Mouse (Mus musculus): ENCODE measurements around the gene Nell2. TPM values are rescaled to one million over a fixed set of nuclear protein-coding genes. Genes with fewer than 3 reads are reported as not detected.
"Not testable (repeated sequence)": the region's sequence is repeated elsewhere in the genome, so short reads cannot be mapped to it uniquely, and the experiment has no call there.

The Nell2 gene
- polyA plus RNA-seq, 1 experiment from 2014 or later, result 247 TPM

GRCm38 (mm10) chr15:95245516-95245915 is 282.8 kb downstream of the Nell2 start:
- Histone ChIP-seq H3K4me3 (replicated peaks; ENCODE audit: low read length) (no peak overlapping the region), H3K9me3 (ENCODE audit: control insufficient read depth, low read length) (no peaks in the 10 kb centered on the region)
- WGBS, result 95% methylated on average over 11 of the region's 11 CpGs

DNA sequence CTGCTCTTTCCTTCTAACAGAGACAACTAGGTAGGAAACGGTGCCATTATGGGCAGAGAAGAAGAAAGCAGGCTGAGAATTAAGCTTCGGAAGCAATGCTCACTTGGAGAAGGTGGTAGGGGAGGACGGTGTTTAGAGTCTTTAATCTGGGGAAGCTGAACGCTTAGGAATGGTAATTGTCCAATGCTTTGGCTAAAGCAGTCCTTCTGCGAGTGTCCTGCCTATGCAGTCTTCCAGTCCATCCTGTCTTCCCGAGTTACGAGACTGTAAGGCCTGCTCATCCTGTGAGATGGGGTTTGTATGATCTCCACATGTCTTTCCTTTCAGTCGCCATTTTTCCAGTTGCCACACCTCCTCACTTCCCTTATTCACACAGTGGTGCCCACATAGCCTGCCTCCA is 284.5 kb downstream of the Nell2 start:
- no peak overlapping the region for H3K4me2 ChIP-seq (ENCODE audit: low read length)
- no peaks in the 10 kb centered on the region for H3K36me3 ChIP-seq (ENCODE audit: control insufficient read depth, insufficient read depth)
- 46% methylated on average over 8 of the region's 8 CpGs for whole genome bisulfite sequencing
- H3K9me3 ChIP-seq (ENCODE audit: control insufficient read depth, low read length), result no peaks in the 10 kb centered on the region
- H3K27me3 ChIP-seq (replicated peaks; ENCODE audit: control insufficient read depth, insufficient read depth, low read length), result no peaks in the 10 kb centered on the region
- H3K9ac ChIP-seq (replicated peaks; ENCODE audit: low read depth, low read length), result no peak overlapping the region
- H3K4me1 ChIP-seq (replicated peaks; ENCODE audit: control insufficient read depth, insufficient read depth, low read length), result peaks cover 3% of the 10 kb centered on the region; the same call in 1 of the 2 replicates
- no peak overlapping the region for H3K27ac ChIP-seq (ENCODE audit: low read length)
- no peak overlapping the region for H3K4me3 ChIP-seq (replicated peaks; ENCODE audit: low read length)
- no peak for ATAC-seq

More at GRCm38 (mm10) chr15:95245516-95245915, 282.8 kb downstream of the Nell2 start:
- peaks cover 3% of the 10 kb centered on the region; the same call in 1 of the 2 replicates for H3K4me1 ChIP-seq (replicated peaks; ENCODE audit: control insufficient read depth, insufficient read depth, low read length)
- no peak for ATAC-seq
- H3K27me3 ChIP-seq (replicated peaks; ENCODE audit: control insufficient read depth, insufficient read depth, low read length), result no peaks in the 10 kb centered on the region
- H3K36me3 ChIP-seq (ENCODE audit: control insufficient read depth, insufficient read depth), result no peaks in the 10 kb centered on the region
- H3K9ac ChIP-seq (replicated peaks; ENCODE audit: low read depth, low read length), result no peak overlapping the region
- H3K27ac ChIP-seq (ENCODE audit: low read length), result no peak overlapping the region
- H3K4me2 ChIP-seq (ENCODE audit: low read length), result no peak overlapping the region

- 56% methylated on average over 3 of the region's 3 CpGs for WGBS
- ATAC-seq, result no peak
- Histone ChIP-seq H3K9ac (replicated peaks; ENCODE audit: low read depth, low read length) (no peak overlapping the region), H3K4me1 (replicated peaks; ENCODE audit: control insufficient read depth, insufficient read depth, low read length) (peaks cover 5% of the 10 kb centered on the region; the same call in 1 of the 2 replicates), H3K4me2 (ENCODE audit: low read length) (no peak overlapping the region), H3K27ac (ENCODE audit: low read length) (no peak overlapping the region), H3K27me3 (replicated peaks; ENCODE audit: control insufficient read depth, insufficient read depth, low read length) (no peaks in the 10 kb centered on the region), H3K36me3 (ENCODE audit: control insufficient read depth, insufficient read depth) (no peaks in the 10 kb centered on the region), H3K4me3 (replicated peaks; ENCODE audit: low read length) (no peak overlapping the region), H3K9me3 (ENCODE audit: control insufficient read depth, low read length) (no peaks in the 10 kb centered on the region)
These were observed 287.2 kb downstream of the Nell2 start for GRCm38 (mm10) chr15:95241161-95241560.

DNA sequence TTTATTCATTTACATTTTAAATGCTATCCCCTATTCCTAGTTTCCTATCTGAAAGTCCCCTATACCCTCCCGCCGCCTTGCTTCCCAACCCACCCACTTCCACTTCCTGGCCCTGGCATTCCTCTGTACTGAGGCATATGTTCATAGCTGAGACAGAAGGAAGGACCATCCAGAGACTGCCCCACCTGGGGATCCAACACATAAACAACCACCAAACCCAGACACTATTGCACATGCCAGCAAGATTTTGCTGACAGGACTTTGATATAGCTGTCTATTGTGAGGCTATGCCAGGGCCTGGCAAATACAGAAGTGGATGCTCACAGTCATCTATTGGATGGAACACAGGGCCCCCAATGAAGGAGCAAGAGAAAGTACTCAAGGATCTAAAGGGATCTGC is 291.3 kb downstream of the Nell2 start:
- not testable (repeated sequence) for H3K4me3 ChIP-seq (replicated peaks; ENCODE audit: low read length); H3K4me1 ChIP-seq (replicated peaks; ENCODE audit: control insufficient read depth, insufficient read depth, low read length); H3K27ac ChIP-seq (ENCODE audit: low read length); H3K27me3 ChIP-seq (replicated peaks; ENCODE audit: control insufficient read depth, insufficient read depth, low read length); H3K9ac ChIP-seq (replicated peaks; ENCODE audit: low read depth, low read length); H3K9me3 ChIP-seq (ENCODE audit: control insufficient read depth, low read length); H3K36me3 ChIP-seq (ENCODE audit: control insufficient read depth, insufficient read depth); H3K4me2 ChIP-seq (ENCODE audit: low read length); ATAC-seq
- WGBS, result 82% methylated on average over 2 of the region's 2 CpGs

DNA sequence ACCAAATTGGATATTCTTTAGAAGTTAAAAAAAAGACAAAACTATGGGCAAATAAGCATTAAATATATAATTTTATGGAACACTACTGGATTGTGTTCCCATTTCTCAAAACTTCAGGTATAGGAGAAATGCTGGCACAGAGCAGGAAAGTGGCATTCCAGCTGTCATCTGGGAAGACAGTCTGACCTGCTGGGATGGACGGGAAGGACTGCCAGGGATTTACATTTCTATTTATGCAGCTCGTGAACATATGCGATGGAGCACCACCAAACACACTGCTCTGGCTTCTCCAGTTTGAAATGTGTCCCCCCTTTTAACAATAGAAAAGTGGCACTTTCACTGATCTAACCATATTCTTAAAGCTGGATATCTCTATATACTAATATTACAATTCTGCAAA is 291.9 kb downstream of the Nell2 start:
- WGBS, result 56% methylated on average over 3 of the region's 3 CpGs
- Histone ChIP-seq H3K4me1 (replicated peaks; ENCODE audit: control insufficient read depth, insufficient read depth, low read length) (peaks cover 5% of the 10 kb centered on the region; the same call in 1 of the 2 replicates), H3K9me3 (ENCODE audit: control insufficient read depth, low read length) (no peaks in the 10 kb centered on the region), H3K27ac (ENCODE audit: low read length) (no peak overlapping the region), H3K36me3 (ENCODE audit: control insufficient read depth, insufficient read depth) (no peaks in the 10 kb centered on the region), H3K4me3 (replicated peaks; ENCODE audit: low read length) (no peak overlapping the region), H3K4me2 (ENCODE audit: low read length) (no peak overlapping the region), H3K27me3 (replicated peaks; ENCODE audit: control insufficient read depth, insufficient read depth, low read length) (no peaks in the 10 kb centered on the region), H3K9ac (replicated peaks; ENCODE audit: low read depth, low read length) (no peak overlapping the region)
- no peak for ATAC-seq

DNA sequence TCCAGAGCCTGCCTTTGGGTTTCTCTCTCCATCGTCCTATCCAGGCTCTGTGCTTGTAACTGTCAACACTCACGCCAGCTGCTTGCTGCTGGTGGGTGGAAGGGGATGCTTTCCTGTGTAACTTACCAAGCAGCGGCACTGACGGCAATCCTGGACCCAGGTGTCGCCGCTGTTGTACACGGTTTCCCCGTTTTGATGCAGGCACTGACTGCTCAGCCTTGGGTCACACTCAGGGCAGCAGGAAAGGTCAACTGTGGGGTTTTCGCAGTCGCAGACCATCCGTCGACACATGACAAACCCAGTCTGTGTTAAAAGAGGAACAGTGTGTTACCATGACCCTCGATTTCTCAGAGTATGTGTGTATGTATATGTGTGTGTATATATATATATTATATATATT is 297.2 kb downstream of the Nell2 start:
- no peak overlapping the region for H3K27ac ChIP-seq (ENCODE audit: low read length)
- H3K4me2 ChIP-seq (ENCODE audit: low read length), result no peak overlapping the region
- no peak for ATAC-seq
- peaks cover 5% of the 10 kb centered on the region for H3K36me3 ChIP-seq (ENCODE audit: control insufficient read depth, insufficient read depth)
- no peaks in the 10 kb centered on the region for H3K27me3 ChIP-seq (replicated peaks; ENCODE audit: control insufficient read depth, insufficient read depth, low read length)
- no peaks in the 10 kb centered on the region for H3K9me3 ChIP-seq (ENCODE audit: control insufficient read depth, low read length)
- H3K4me3 ChIP-seq (replicated peaks; ENCODE audit: low read length), result no peak overlapping the region
- WGBS, result 94% methylated on average over 13 of the region's 13 CpGs
- no peak overlapping the region for H3K9ac ChIP-seq (replicated peaks; ENCODE audit: low read depth, low read length)
- H3K4me1 ChIP-seq (replicated peaks; ENCODE audit: control insufficient read depth, insufficient read depth, low read length), result no peaks in the 10 kb centered on the region

DNA sequence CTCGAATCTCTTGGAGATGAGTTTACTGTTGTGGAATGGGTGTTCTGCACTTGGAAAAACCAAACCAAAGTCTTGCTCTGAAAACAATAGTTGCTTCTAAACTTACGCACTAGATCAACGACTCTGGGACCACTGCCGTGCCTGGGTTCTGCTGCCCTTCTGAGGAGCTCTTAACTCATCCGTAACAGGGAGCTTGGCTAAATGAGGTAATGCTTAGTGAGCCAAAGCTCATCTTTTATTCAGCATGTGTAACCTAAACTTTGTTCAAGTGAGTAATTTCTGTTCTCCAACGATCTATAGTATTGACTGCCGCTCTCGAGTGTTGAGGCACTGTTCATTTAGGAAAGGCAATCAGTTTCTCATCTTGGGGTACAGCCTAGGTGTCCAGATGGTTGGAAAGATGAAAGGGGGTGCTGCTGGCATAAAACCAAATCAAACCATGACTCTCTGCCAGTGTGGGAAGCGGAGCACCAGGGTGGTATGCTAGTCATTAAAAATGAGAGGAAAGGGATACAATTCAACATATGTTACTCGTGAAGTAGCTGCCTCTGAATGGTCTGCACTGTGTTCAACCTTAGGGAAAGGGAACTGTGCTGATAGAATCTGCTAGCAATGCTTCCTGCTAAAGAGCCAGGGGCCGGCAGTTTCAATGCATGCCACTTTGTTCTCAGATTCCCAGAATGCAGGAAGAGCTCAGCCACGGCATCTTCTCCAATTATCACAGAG is 311.6 kb downstream of the Nell2 start:
- H3K4me2 ChIP-seq (ENCODE audit: low read length), result no peak overlapping the region
- peak; percentile 90 for ATAC-seq
- H3K36me3 ChIP-seq (ENCODE audit: control insufficient read depth, insufficient read depth), result no peaks in the 10 kb centered on the region
- peak overlapping the region; percentile 82 for H3K27ac ChIP-seq (ENCODE audit: low read length)
- H3K4me1 ChIP-seq (replicated peaks; ENCODE audit: control insufficient read depth, insufficient read depth, low read length), result peaks cover 16% of the 10 kb centered on the region
- H3K4me3 ChIP-seq (replicated peaks; ENCODE audit: low read length), result no peak overlapping the region
- WGBS, result 21% methylated on average over 12 of the region's 12 CpGs
- H3K9me3 ChIP-seq (ENCODE audit: control insufficient read depth, low read length), result no peaks in the 10 kb centered on the region
- no peaks in the 10 kb centered on the region for H3K27me3 ChIP-seq (replicated peaks; ENCODE audit: control insufficient read depth, insufficient read depth, low read length)
- H3K9ac ChIP-seq (replicated peaks; ENCODE audit: low read depth, low read length), result 0 out of 2 replicates have a peak overlapping the region, but pooled peaks have one; percentile 7

GRCm38 (mm10) chr15:95210551-95210950 is 317.8 kb downstream of the Nell2 start:
- ATAC-seq, result no peak
- no peaks in the 10 kb centered on the region for H3K27me3 ChIP-seq (replicated peaks; ENCODE audit: control insufficient read depth, insufficient read depth, low read length)
- no peaks in the 10 kb centered on the region for H3K9me3 ChIP-seq (ENCODE audit: control insufficient read depth, low read length)
- no peak overlapping the region for H3K9ac ChIP-seq (replicated peaks; ENCODE audit: low read depth, low read length)
- no peak overlapping the region for H3K27ac ChIP-seq (ENCODE audit: low read length)
- 72% methylated on average over 4 of the region's 4 CpGs for WGBS
- no peak overlapping the region for H3K4me2 ChIP-seq (ENCODE audit: low read length)
- H3K4me3 ChIP-seq (replicated peaks; ENCODE audit: low read length), result no peak overlapping the region
- H3K36me3 ChIP-seq (ENCODE audit: control insufficient read depth, insufficient read depth), result no peaks in the 10 kb centered on the region
- no peaks in the 10 kb centered on the region for H3K4me1 ChIP-seq (replicated peaks; ENCODE audit: control insufficient read depth, insufficient read depth, low read length)

- Histone ChIP-seq H3K4me3 (replicated peaks; ENCODE audit: low read length) (no peak overlapping the region), H3K4me2 (ENCODE audit: low read length) (no peak overlapping the region), H3K9ac (replicated peaks; ENCODE audit: low read depth, low read length) (no peak overlapping the region), H3K36me3 (ENCODE audit: control insufficient read depth, insufficient read depth) (no peaks in the 10 kb centered on the region), H3K9me3 (ENCODE audit: control insufficient read depth, low read length) (no peaks in the 10 kb centered on the region), H3K27ac (ENCODE audit: low read length) (no peak overlapping the region), H3K4me1 (replicated peaks; ENCODE audit: control insufficient read depth, insufficient read depth, low read length) (no peaks in the 10 kb centered on the region), H3K27me3 (replicated peaks; ENCODE audit: control insufficient read depth, insufficient read depth, low read length) (no peaks in the 10 kb centered on the region)
- 94% methylated on average over 4 of the region's 4 CpGs for WGBS
- no peak for ATAC-seq
These were observed 319.2 kb downstream of the Nell2 start for GRCm38 (mm10) chr15:95209186-95209585.
